Mouse (Mus musculus): Measurements from ENCODE around the gene Pigv. TPM values are rescaled to one million over a fixed set of nuclear protein-coding genes. Genes with fewer than 3 reads are reported as not detected.

Pigv gene
- total RNA-seq, 2 experiments from 2014 or later = 1.7 to 8.1 TPM

GRCm38 (mm10) chr4:133622161-133622695 lies 50.2 kb downstream of the Pigv start:
- ATAC-seq (replicated peaks; ENCODE audit: low FRiP score, poor library complexity, severe bottlenecking) = no peak

GRCm38 (mm10) chr4:133620668-133621067 lies 51.8 kb downstream of the Pigv start:
- no peak for ATAC-seq (replicated peaks; ENCODE audit: low FRiP score, poor library complexity, severe bottlenecking)

DNA sequence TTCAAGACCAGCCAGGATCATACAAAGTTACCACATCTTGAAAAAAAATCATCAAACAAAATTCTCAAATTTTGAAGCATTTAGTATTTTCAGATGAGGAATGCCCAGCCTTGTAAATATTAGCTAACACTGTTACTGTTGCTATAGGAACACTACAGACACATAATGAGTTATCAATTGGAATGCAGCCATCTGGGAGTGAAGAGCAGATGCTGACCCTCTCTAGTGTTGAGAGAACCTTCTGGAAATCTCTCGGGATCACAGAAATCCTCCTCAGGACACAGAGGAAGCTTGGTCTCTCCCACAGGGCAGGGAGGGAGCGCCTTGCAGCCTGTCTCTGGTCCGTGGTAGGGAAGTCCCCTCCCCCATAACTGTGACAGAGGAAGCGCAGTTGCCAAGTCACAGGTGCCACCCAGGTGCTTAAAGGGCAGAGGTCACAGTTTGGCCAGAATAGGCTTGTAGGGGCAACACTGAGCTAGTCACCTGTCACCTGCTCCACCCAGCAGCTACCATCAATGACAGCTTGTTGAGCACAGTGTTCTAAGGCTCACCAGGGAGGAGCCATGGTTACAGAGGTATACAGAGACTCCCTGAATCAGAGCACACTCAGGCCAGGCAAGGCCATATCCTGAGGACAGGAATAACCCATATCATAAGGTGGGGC lies 52.8 kb downstream of the Pigv start:
- ATAC-seq (replicated peaks; ENCODE audit: low FRiP score, poor library complexity, severe bottlenecking) = no peak

DNA sequence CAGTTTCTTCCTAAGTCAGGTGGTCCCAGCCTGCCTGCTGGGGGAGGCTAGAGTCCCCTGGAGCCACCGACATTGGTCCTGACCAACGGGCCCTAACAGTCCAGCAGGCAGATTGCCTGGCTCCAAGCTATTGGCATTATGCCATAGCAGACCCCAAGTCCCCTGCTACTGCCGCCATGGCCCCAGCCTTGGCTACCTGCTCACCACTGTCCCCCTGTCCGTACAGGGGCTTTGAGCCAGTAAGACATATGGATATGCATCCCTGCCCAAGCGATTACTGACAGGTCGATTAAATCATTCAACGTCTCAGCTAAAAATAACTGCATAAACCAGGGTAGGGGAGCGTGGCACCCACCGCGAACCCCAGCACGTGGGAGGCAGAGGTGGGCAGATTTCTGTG lies 54.5 kb downstream of the Pigv start:
- ATAC-seq (replicated peaks; ENCODE audit: low FRiP score, poor library complexity, severe bottlenecking) = no peak

DNA sequence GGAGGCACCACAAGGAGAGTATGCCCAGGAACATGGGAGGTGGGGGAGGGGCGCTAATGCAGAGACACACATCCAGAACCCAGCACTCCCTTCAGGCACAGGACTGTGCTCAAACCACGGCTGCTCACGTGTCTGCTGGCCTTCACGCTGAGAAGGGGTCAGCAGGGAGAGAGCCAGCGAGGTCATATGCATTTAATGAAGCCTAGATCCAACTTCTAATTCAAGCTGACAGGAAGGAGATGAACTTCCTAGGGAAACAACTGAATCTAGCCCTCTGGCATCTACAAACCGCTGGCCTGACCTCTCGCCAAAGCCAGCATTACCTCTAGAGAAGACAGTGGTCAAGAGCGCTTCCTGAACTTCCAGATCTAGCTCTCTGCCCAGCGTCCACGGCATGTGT lies 57.0 kb downstream of the Pigv start:
- no peak for ATAC-seq (replicated peaks; ENCODE audit: low FRiP score, poor library complexity, severe bottlenecking)

- no peak for ATAC-seq (replicated peaks; ENCODE audit: low FRiP score, poor library complexity, severe bottlenecking)
Observed at GRCm38 (mm10) chr4:133614274-133614761, 58.1 kb downstream of the Pigv start.

DNA sequence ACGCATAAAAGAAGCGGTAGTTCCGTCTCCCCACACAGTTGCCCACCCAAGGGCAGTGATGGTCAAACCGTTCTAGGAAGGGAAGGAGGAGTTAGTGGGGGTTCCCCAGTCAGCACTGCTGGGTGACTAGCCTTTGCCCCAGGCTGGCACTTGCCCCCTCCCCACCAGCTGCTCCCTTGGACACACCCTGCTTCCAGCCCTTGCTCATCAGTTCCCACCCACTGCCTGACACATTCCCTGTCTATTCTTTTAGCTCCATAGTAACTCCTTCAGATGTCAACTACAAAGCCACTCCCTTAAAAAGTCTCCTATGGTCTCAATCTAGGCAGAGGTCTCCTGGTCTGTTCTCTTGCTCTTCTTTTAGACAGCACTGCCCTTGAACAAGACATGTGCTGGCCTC lies 58.6 kb downstream of the Pigv start:
- no peak for ATAC-seq (replicated peaks; ENCODE audit: low FRiP score, poor library complexity, severe bottlenecking)

DNA sequence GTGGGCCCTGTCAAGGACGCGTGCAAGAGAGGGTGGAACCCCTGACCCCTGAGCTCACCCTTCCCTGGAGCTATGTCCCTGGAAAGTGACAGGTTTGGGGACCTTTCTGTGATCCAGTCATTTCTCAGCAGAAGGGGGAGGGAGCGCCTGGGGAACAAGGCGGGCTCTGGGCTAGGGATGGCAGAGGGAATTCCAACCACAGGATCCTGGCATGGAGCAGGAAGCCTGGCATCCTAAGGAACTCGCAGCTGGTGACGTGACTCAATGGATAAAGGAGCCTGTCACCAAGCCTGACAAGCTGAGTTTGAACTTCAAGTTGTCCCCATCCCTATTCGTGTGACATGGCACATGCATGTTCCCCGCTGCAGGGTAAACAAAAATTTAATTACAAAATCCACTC lies 59.4 kb downstream of the Pigv start:
- ATAC-seq (replicated peaks; ENCODE audit: low FRiP score, poor library complexity, severe bottlenecking) = no peak

DNA sequence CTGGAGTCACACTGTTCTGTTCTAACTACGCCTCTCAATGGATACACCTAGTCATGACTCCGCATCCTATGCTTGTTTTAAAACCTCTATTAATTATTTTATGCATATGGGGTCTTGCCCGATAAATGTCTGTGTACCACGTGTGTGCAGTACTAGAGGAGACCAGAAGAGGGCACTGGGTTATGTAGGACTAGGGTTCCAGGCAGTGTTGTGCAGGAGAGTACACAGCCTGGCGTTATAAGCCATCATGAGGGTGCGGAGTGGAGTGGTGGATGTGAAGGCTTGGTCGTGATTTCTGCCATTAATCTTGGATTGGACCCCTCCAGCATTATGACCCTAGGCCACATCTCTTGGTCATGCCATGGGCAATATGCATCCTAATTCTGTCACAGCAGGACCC lies 60.0 kb downstream of the Pigv start:
- no peak for ATAC-seq (replicated peaks; ENCODE audit: low FRiP score, poor library complexity, severe bottlenecking)

GRCm38 (mm10) chr4:133611815-133612214 lies 60.6 kb downstream of the Pigv start:
- no peak for ATAC-seq (replicated peaks; ENCODE audit: low FRiP score, poor library complexity, severe bottlenecking)

Other genes starting within 250 kb of the Pigv start
- gene Tent5b, start 192.5 kb downstream of the Pigv start, total RNA-seq (2015; ENCODE audit: low replicate concordance) = not detected in 2 replicates
- gene Tent5b, start 192.5 kb downstream of the Pigv start, total RNA-seq (2017; ENCODE audit: low replicate concordance) = not detected in 2 replicates
- gene Trnp1, start 174.1 kb downstream of the Pigv start, total RNA-seq (2015; ENCODE audit: low replicate concordance) = not detected in 2 replicates
- gene Trnp1, start 174.1 kb downstream of the Pigv start, total RNA-seq (2017; ENCODE audit: low replicate concordance) = not detected in 2 replicates
- not detected in 2 replicates for gene Kdf1, start 153.7 kb downstream of the Pigv start, total RNA-seq (2015; ENCODE audit: low replicate concordance)
- not detected in 2 replicates for gene Kdf1, start 153.7 kb downstream of the Pigv start, total RNA-seq (2017; ENCODE audit: low replicate concordance)
- gene Nudc, start 126.7 kb downstream of the Pigv start, total RNA-seq (2015; ENCODE audit: low replicate concordance) = 31.5 and 51.8 TPM in 2 replicates
- gene Nudc, start 126.7 kb downstream of the Pigv start, total RNA-seq (2017; ENCODE audit: low replicate concordance) = 35.4 and 80.4 TPM in 2 replicates
- gene Nr0b2, start 119.3 kb downstream of the Pigv start, total RNA-seq (2015; ENCODE audit: low replicate concordance) = not detected in 2 replicates
- not detected in 2 replicates for gene Nr0b2, start 119.3 kb downstream of the Pigv start, total RNA-seq (2017; ENCODE audit: low replicate concordance)
- 0.84 TPM in 1 of 2 replicates, not detected in the other for gene Gpatch3, start 97.9 kb downstream of the Pigv start, total RNA-seq (2015; ENCODE audit: low replicate concordance)
- 9.7 and 26.5 TPM in 2 replicates for gene Gpatch3, start 97.9 kb downstream of the Pigv start, total RNA-seq (2017; ENCODE audit: low replicate concordance)
- gene Gpn2, start 88.3 kb downstream of the Pigv start, total RNA-seq (2015; ENCODE audit: low replicate concordance) = 1.7 and 3.1 TPM in 2 replicates
- 1.3 and 11.2 TPM in 2 replicates for gene Gpn2, start 88.3 kb downstream of the Pigv start, total RNA-seq (2017; ENCODE audit: low replicate concordance)
- gene Sfn, start 70.5 kb downstream of the Pigv start, total RNA-seq (2015; ENCODE audit: low replicate concordance) = 0.84 TPM in 1 of 2 replicates, not detected in the other
- 0.28 and 1.5 TPM in 2 replicates for gene Sfn, start 70.5 kb downstream of the Pigv start, total RNA-seq (2017; ENCODE audit: low replicate concordance)
- 4.4 and 8.8 TPM in 2 replicates for gene Zdhhc18, start 22.5 kb downstream of the Pigv start, total RNA-seq (2015; ENCODE audit: low replicate concordance)
- gene Zdhhc18, start 22.5 kb downstream of the Pigv start, total RNA-seq (2017; ENCODE audit: low replicate concordance) = 3.8 and 8.8 TPM in 2 replicates
- gene Arid1a, start 84.1 kb upstream of the Pigv start, total RNA-seq (2015; ENCODE audit: low replicate concordance) = 31.1 and 41.2 TPM in 2 replicates
- 21.9 and 27.2 TPM in 2 replicates for gene Arid1a, start 84.1 kb upstream of the Pigv start, total RNA-seq (2017; ENCODE audit: low replicate concordance)
- 40.0 and 40.1 TPM in 2 replicates for gene Rps6ka1, start 215.2 kb upstream of the Pigv start, total RNA-seq (2015; ENCODE audit: low replicate concordance)
- 67.2 and 89.1 TPM in 2 replicates for gene Rps6ka1, start 215.2 kb upstream of the Pigv start, total RNA-seq (2017; ENCODE audit: low replicate concordance)

Data from erythroblast, adult 5-6 weeks (primary cell).